Mouse (Mus musculus): ENCODE measurements around the gene Copb1.

Gene Copb1

DNA sequence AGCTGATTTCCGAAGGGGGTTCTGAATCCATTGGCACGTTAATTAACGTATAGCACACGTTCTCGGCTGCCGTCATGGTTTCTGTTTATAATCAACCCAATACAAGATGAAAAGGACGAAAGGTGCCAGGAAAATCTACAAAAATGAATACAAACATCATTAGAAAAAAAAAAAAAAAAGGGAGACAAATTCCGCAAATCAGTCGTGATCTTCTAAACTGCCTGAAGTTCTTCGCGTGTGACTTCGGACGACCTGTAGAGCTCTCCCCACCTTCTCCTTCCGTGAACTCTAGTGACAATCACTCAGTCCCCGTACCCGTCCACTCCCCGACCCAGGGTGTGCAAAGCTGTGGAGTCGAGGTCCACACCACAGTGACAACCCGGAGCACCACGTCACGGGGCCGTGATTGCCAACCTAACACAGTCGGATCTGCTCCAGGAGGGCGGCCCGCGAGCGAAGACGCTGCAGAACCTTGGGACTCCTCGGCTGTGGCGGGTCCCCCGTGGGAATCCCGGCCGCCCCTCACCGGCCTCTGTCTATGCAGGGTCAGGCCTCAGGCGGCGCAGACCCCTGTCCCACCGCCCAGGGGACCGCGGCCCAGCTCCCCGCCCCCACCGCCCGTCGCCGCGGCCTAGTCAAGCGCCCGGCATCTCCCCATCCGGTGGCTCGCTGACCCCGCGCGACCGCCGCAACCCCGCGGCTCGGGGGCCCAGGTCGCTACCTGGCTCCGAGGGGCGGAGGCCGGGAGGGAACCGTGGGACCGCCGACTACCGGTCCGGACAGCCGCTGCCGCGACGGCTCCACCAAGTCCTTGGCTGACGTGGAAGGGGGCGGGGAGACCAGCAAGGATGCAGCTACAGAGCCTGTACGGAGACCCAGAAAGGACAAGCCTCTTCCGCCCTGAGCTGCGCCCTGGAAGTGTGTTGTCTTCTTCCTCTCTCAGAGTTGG lies at the start of gene Copb1:
Gene Copb1 (minus strand): TSS at position 827 of the 949 bp plus-strand sequence.
- peak; percentile 94 for DNase-seq (ENCODE audit: low read depth, low spot score)

DNA sequence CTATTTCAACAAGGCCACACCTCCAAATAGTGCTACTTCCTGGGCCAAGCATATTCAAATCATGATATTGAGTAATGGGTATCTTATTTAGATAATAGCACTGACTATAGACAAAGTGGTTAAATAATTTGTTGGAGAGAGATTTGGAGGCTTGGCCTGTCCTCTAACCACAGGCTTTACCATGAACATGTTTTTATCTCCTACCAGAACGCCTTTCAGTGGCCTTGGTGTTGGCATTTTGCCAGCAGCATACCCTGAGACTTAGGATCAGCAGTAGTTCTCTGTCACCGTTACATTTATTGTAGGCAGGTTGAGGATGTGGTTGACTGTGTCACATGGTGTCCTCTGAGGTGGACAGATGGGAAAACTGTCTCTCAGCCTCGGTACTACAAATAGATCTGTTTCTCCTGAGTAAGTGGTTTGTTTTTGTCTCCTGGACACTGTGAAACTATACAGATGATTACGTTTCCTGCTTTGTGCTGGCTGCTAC lies 46.8 kb upstream of the Copb1 start:
- peak; percentile 65 for DNase-seq (ENCODE audit: low read depth, low spot score)

DNA sequence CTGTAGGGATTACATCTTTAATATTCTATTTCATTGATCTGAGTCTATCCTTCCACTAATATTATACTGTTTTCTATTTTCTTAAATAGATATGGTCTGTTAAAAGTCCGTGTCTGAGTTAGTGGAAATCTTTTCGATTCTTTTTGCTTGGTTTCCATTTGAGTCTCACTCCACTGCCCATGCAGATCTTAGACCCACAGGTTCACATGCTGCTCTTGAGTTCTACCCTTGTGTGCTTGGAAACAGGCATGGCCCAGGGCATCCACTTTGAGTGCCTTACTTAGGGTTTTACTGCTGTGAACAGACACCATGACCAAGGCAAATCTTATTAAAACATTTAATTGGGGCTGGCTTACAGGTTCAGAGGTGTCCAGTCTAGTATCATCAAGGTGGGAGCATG lies 46.3 kb upstream of the Copb1 start:
- no peak for DNase-seq (ENCODE audit: low read depth, low spot score)

DNA sequence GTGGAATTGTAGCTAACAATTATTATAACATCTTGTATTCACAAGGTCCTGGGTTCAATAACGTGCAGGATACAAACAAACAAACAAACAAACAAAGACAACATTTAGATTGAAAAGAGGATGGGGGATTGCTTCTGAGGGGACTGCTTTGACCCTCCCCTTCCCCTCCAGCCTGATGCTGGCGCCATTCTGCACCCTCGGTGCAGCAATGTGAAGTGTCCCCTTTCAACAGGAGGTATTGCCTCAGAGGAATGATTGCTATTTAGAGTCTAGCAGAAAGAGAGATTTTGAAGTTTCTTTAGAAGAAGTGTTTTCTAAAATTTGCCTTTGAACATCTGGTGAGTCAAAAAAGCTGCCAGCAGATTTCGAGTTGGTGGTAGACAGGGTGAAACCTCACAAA lies 44.7 kb upstream of the Copb1 start:
- no peak for DNase-seq (ENCODE audit: low read depth, low spot score)

DNA sequence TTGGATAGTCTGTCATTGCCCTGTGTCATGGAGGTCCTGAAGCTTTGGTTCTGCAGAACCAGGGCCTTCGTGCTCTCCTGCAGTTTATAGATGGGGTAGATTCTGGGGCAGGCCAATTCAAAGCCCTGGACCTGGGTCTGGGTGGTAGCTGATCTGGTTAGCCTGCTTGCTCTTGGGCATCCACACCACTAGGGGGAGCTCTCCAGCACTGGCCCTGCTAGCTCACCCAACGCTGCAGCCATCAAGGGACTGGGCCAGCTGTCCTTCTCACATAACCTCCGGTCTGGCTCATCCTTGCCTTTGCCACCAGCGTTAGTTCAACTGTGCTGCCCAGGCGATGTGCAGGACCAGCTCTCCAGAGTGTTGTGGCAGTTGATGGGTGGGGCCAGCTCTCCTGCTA lies 40.2 kb upstream of the Copb1 start:
- DNase-seq (ENCODE audit: low read depth, low spot score): peak; percentile 32

DNA sequence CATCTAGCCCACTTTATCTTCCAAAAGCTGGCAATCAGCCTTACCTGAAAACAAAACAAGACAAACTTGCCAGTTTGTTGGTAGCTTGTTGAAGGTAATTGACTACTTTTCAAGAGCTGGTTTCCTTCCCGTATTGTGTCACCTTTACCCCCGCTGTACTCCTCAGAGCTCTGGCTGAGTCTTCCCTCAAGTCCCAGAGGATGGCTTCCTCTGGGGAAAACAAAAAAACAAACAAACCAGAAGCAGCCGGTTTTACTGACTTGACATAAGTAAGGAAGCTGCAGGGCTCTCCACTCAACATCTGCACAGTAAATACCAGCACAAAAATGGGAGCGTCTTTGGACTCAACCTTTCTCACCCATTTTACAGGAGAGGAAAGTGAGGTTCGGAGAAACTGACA lies 39.4 kb upstream of the Copb1 start:
- no peak for DNase-seq (ENCODE audit: low read depth, low spot score)

DNA sequence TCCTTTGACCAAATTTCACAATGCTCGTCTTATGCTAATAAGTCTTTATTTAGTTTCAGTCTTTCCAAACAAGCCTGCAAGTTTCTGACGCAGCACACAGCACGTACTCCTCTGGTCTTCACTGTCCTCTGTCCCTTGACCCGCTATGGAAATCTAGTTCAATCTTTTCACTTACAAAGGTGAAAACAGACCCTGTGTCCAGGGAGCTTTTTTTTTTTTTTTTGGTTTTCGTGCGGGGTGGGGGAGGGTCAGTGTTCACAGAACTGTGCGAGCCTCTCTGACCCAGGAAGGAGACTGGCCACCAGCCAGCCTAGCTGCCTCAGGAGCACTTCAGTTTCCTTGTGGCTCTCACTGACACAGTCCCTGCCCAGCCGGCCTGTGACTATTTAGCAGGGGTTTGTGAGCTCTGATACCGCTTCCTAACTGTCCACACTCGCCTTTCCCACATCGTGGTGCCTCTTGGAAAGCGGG lies 38.0 kb upstream of the Copb1 start:
- no peak for DNase-seq (ENCODE audit: low read depth, low spot score)

DNA sequence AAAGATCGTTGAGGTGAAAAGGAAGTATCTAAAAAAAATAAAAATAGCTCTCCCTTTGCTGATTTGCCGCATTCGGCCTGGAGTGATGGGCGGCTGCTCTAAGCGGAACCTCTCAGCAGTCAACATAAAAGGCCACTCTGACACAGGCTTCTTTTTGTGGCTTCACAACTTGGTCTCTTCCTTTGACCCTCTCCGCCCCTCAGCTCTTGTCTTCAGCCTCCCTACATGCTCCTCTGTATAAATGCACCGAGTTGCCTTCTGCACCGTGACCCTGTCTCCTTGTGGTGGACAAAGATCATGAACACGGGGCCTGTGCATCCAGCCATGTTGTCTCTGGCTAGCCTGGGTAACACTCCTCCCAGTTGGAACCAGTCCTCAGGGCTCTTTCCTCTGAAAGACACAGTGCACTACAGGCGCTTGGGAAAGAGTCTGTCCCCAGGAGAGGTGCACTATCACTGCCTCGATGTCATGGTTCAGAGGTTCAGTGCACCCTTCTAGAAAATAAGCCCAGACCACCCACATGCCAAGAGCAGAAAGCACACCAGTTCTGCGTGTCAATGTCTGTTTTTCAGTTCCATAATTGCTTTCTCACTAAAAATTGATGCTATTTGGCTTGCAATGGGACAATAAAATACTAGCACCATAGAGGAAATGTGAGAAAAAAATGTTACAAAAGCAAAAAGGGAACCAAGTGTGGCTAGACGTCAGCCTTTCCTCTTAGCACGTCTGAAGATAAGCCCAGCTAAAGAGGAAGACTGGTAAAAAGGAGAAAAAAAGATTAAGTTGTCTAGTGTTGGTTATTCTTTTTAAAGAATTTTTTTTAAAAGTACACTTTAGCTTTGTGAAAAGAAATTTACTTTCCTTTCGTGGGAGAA lies 37.2 kb upstream of the Copb1 start:
- peak; percentile 40 for DNase-seq (ENCODE audit: low read depth, low spot score)

DNA sequence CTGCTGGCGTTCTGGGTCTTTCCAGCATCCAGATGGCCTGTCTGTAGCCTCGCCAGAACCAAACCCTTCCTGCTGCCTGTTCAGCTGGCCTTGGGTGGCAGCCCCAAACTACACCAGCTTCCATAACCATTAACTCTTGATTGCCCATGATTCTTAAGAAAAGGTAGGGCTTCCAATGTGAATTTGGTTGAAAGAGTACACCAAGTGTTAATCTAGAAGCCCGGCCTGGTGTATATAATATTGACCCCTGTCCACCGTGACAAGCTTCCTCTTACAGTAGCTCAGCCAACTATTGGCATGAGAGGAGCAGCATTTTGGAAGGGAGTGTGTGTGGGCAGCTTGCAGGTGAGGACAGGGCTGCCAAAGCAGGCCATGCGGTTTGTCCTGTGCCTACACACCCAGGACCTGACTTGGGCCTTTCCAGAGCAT lies 35.6 kb upstream of the Copb1 start:
- DNase-seq (ENCODE audit: low read depth, low spot score): no peak

DNA sequence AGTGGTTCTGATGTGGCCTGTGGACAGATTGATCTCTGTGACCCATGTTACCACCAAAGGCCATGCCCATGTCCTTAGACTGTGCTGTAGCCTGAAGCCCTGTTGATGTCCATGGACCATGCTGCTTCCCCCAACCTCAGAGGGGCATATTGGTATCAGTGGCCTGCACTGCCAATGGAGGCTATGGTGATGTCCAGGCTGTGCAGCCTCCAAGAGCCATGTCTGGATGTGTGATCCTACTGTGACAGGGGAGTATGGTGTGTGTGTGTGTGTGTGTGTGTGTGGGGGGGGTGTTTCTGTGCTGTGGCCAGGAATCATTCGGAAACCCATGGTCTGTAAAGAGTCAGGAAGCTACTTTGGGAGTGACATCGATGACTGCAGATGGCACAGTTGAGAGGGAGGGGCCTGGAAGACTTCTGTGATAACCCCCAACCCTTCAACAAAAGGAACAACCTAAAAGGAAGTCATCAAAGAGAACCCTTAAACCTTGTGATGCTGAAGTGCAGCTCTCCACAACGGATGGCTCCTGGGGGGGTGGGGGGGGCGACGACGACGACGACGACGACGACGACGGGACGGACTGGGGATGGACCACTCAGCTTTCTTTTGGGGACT lies 29.9 kb upstream of the Copb1 start:
- peak; percentile 10 for DNase-seq (ENCODE audit: low read depth, low spot score)

DNA sequence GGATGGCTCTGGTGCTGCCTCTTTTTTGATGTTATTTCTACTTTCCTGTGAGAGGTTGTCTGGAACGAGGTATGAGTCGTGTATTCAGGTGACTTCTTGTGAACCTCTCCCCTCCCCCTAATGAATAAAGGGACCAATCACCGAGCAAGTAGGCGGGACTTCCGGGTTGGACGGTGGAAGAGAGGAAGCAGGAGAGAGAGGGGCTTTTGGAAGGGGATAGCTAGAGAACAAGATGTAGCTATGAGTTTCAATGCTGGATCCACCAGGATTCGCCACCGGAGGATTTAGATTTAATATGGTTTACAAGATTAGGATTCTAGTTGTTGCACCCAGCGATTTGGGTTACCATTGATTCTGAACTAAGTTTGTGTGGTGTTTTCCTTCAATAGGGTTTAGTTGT lies 28.5 kb upstream of the Copb1 start:
- DNase-seq (ENCODE audit: low read depth, low spot score): no peak

DNA sequence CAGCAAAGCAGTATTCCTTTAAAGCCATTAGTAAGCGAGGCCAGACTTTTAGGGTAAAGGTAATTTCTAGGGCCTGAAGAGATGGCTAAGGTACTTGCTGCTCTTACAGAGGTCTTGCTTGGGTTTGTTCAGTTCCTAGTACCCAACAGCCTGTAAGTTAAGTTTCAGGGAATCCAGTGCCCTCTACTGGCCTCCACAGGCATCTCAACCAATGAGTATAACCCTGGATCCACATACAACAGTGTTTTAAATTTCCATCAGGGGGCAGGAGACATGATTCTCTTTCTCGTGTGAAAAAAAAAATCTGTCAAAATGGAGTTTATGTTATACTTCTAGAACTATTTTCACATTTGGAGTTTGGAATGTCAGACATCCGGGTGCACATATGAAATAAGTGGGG lies 27.2 kb upstream of the Copb1 start:
- DNase-seq (ENCODE audit: low read depth, low spot score): peak; percentile 83

DNA sequence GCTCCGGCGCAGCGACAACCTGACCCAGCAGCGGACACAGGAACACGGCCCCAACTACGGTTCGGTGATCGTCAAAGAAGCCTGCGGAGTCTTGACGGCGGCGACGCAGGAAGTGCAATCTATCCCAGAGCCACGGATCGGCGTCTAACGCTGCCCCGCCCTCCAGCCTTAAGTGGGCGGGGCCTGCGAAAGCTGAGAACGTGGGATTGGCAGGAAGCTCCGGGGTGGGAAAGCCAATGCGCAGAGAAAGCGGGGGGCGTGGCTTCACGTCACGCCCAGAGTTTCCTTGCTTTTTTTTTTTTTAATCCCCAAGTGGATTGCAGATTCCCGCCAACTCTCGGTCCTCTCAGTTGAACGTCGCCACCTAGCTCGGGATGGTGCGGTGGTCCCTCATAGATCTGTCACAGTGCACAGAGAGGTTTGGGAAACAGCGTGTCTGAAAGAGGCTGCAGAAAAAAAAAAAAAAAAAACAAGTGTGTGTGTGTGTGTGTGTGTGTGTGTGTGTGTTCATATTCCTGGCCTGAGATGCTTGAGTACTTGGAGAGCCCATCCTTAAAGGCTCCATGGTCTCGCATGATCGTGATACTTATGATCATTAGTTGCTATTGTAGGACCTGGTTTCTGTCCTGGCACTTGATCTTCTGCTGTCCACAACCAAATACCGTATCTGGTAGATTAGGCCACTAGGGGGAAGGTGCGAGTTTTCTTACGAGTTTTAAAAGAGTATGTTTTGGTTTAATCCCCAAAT lies 21.7 kb upstream of the Copb1 start, which contains the start of gene Psma1:
Gene Psma1 (minus strand): TSS at position 114 of the 748 bp plus-strand sequence.
- DNase-seq (ENCODE audit: low read depth, low spot score): peak; percentile 99

DNA sequence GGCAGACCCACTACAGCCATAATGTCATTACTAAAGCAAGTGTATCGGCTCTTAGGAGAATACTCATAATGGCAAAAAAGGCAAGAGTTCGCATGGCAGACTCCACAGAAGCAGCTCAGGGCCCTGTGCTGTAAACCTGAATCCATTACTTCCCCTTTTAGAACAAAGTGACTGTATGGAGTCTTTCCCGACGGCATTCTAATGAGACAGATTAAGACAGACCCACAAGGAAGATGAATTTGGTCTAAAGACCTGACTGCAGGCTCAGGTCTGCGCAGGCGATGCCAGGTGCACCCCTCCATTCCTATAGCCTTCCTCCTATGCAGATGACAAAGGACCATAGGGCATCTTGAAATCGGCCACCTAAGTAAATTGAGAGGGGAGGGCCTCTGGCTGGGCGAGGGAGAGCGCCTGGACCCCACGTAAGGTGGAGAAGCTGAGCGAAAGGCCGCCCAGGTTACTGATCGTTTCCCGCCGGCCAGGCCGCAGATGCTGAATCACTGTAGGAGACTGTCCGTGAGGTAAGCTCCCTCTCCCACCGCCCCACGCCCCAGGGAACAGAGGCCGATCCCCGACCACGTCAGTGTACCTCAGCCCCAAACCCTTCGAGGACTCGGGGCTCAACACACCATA lies 21.0 kb upstream of the Copb1 start:
- DNase-seq (ENCODE audit: low read depth, low spot score): no peak

DNA sequence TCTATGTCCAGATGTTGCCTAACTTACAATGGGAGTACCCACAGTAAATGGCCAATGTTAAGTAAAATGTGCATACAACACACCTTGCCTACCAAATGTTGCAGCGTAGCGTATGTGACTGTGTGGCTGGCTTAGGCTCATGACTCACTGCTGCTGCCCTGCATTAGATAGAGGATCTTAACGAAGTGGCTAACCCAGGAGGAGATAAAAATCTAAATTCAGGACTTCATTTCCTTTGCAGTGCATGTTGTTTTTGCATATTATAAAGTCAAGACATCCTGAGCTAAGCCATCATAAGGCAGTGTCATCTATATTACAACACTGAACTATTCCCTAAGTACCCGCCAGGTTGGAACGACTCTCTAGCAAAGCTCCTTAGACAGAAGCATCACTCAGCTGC lies 13.9 kb upstream of the Copb1 start:
- no peak for DNase-seq (ENCODE audit: low read depth, low spot score)

DNA sequence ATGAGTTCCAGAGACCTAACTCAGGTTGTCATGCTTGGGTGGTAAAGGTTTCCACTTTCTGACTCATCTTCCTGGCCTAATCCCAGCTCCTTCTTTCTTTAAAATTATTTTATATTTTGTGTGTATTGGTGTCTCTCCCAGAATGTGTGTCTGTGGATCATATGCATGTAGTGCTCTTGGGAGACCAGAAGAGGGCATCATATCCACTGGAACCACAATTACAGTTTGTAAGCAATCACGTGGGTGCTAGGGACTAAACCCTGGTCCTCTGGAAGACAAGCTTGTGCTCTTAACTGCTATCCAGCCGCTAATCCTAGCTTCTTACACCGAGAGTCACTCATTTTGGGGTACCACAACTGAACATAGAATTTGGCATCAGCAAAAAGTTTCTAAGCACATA lies 2.8 kb downstream of the Copb1 start:
- peak; percentile 17 for DNase-seq (ENCODE audit: low read depth, low spot score)

DNA sequence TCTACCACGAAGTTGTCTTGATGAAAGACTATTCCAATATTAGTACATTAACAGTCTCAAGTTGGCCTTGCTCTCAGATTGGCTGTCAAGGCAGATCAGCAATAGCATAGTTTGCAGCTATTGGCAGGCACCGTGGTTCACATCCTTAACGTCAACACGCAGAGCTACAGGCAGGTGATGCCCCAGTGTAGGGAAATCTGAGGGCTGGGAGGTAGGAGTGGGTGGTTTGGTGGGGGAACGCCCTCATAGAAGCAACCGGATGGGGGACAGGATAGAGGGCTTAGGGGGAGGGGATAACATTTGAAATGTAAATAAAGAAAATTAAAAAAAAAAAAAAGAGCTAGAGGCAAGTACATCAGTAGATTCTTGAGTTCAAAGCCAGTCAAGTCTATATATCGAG lies 20.5 kb downstream of the Copb1 start:
- DNase-seq (ENCODE audit: low read depth, low spot score): peak; percentile 30

DNA sequence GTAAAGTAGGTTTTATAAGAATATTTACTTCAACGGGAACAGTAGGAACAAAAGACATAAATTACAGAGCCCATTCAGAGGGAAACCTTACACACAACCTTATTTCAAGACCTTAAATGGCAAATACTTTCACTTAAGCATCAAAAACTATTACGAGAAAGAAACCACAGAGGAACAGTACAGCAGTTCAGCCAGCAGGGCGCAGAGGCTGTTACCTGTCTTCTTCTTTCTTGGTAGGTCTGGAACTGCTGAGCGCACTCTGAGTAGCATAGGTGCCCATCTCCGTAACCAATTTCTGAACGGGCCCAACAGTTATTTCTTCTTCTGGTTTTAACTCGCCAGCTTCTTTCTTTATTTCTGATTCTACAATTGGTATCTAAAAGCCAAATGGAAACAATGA lies 21.5 kb downstream of the Copb1 start:
- peak; percentile 22 for DNase-seq (ENCODE audit: low read depth, low spot score)

DNA sequence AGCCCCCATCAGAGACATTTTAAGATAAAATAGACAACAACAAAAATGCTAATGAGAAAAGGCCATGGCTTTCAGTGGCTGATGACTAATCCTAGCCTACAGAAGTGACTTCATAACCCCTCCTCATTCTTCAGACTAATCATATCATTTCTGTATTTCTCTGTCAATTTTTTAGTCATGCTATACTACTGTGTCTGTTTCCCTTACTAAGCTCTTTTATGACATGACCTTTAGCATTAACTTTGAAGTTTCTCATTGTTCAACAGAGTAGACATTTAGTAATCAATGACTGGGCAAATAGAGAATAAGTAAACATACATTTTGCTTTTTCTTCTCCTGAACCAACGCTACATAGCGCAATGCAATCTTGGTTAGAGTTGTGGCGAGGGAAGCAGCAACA lies 22.7 kb downstream of the Copb1 start:
- no peak for DNase-seq (ENCODE audit: low read depth, low spot score)

DNA sequence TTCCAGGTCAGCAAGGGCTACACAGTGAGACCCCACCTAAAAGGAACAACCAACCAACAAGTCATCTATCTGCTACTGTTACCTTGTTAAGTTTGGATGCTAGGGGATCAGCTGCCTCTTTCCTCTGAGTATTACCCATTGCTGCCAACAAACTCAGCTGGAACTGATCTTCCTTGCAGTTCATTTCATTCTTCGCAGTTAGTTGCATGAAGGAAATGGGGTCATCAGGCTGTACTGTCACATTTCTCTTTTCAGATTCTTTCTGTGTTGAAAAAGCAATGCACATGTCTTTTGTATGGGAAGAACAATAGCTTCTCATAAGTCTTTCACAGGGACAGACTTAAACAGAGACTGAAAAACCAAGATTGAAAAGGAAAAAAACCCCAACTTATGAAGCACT lies 28.0 kb downstream of the Copb1 start:
- DNase-seq (ENCODE audit: low read depth, low spot score): no peak

Data from CD4-positive, CD25-positive, alpha-beta regulatory T cell, adult 2 months (primary cell).